Mouse (Mus musculus) monocyte, adult 2 months (primary cell): Measurements from ENCODE around the gene 1520401A03Rik.

Experiments
- DNase-seq, 2 experiments: peaks; one replicate each; pipeline ENCODE4 v3.0.0; 2022; ENCODE audit warnings: low spot score in 2 of 2, low read depth in 1 of 2

1520401A03Rik gene

GRCm38 (mm10) chr17:23672761-23673160, 49.8 kb downstream of the 1520401A03Rik start:
- no peak for DNase-seq

GRCm38 (mm10) chr17:23671519-23671918, 51.1 kb downstream of the 1520401A03Rik start:
- no peak for DNase-seq

- no peak for DNase-seq
Measured at GRCm38 (mm10) chr17:23670516-23671074, 52.0 kb downstream of the 1520401A03Rik start.

GRCm38 (mm10) chr17:23665511-23665910, 57.1 kb downstream of the 1520401A03Rik start:
- DNase-seq: no peak

DNA sequence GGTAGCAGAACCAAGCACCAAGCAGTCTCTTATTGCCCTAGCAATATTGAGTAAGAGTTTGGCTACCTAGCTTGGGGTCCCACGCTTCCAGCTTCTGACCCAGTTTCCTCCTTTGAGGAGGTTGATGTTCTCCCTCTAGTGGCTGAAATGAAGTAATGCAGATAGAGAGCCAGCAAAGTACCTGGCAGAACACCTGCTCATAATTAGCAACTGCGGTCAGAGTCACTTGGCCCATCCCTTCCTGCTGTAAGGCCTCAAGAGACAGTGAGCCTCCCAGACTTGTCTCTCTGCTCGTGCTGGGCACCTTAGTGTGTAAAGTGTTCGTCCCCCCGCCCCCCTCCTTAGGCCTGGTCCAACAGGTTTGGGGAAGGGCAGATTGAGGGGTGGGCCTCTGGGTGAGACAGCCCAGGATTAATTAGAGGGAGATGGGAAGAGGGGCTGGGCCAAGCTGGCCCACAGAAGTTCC, 58.0 kb downstream of the 1520401A03Rik start:
- DNase-seq: no peak

- no peak for DNase-seq
Measured at GRCm38 (mm10) chr17:23661526-23661925, 61.1 kb downstream of the 1520401A03Rik start.

GRCm38 (mm10) chr17:23660876-23661200, 61.7 kb downstream of the 1520401A03Rik start:
- no peak for DNase-seq

DNA sequence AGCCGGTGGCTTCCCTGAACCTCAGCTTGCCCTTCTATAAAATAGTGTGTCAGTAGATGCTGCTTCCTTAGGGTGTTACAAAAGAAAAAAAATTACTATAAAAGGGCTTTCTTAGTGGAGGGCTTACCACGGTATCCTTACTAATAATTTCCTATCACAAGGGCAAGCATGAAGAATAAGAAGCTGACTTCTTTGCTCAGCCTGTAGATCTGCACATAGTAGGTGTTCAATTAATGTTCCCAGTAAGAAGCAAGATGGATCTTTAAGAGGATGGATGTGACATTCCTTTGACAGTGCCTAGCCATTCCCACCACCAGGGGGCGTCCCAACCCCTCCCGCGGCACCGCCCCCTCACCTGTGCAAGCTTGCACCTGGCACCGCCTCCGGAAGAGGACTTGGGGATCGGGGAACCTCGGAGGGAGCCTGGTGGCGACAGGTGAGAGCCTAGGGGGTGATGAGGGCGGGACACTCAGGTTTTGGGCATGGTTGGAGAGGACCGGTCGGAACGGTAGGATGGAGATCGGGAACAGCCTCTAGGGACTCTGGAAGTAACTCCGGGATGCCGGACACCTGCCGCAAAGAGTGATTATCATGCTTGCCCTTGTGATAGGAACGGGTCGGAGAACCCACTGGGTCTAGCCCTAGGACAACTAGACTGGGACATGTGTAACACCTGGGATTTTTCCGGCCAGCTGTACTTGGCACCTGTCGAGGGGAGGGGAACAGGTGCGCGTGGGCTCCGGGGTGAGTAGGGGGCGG, 62.3 kb downstream of the 1520401A03Rik start, which contains the start of gene Bicdl2:
Bicdl2 (plus strand) TSS at position 390 of the 759 bp plus-strand sequence.
- no peak for DNase-seq

DNA sequence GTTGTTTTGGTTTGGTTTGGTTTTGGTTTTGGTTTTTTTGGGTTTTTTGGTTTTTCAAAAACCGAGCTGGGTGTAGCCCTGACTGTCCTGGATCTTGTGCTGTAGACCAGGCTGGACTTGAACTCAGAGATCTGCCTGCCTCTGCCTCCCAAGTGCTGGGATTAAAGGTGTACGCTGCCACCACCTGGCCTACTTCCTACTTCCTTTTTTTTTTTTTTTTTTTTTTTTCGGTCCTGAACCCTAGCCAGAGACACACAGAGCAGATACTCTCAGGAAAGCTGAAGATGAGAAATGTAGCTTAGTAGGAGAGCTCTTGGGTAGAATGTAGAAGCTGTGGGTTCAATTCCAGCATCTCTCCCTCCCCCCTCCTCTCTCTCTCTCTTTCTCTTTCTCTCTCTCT, 64.1 kb downstream of the 1520401A03Rik start:
- DNase-seq: no peak
